Comparison of ENCODE assay signal across 11 mouse cellular contexts in the genomic region with DNA sequence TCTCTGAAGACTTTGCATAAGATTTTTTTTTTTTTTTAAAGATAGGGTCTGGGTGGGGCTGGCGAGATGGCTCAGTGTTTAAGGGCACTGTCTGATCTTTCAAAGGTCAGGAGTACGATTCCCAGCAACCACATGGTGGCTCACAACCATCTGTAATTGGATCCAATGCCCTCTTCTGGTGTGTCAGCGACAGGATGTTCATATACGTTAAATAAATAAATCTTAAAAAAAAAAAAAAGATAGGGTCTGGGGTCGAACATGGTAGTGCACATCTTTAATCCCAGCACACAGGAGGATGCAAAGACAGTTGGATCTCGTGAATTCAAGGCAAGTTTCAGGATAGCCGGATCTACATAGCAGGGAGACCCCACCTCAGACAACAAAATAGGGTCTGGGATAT.
"Had no signal": no experiment of that assay in that cellular context is flagged by ENCODE, and none has a peak within 500 bp of the region (broad histone marks: within the 10 kb centered on the region; RNA-seq: fewer than 3 reads in every experiment).

No protein-coding gene starts in this region.

- H3K9me3 ChIP-seq: limb, embryonic 13.5 days; midbrain, embryonic 10.5 days; neural tube, embryonic 12.5 days had no signal

- H3K36me3 ChIP-seq: midbrain, embryonic 10.5 days; neural tube, embryonic 12.5 days had no signal

- H3K9ac ChIP-seq: limb, embryonic 13.5 days; liver, embryonic 14.5 days; neural tube, embryonic 12.5 days had no signal

- H3K4me3 ChIP-seq: layer of hippocampus, adult 2 months; limb, embryonic 13.5 days; midbrain, embryonic 10.5 days; neural tube, embryonic 12.5 days had no signal

- DNase-seq: kidney, adult 18-20 months; kidney, postnatal 4 days; lung, adult 18-20 months; midbrain, embryonic 14.5 days; right cerebral cortex, postnatal 25 days; thymus, adult 18-20 months had no signal

- H3K4me2 ChIP-seq: limb, embryonic 13.5 days; neural tube, embryonic 12.5 days had no signal

- H3K27me3 ChIP-seq: limb, embryonic 13.5 days; neural tube, embryonic 12.5 days had no signal

- H3K27ac ChIP-seq: layer of hippocampus, adult 2 months; limb, embryonic 13.5 days; liver, embryonic 14.5 days; midbrain, embryonic 10.5 days; neural tube, embryonic 12.5 days had no signal
